Mouse (Mus musculus): Measurements from ENCODE around the gene Ebf1.

The Ebf1 gene

DNA sequence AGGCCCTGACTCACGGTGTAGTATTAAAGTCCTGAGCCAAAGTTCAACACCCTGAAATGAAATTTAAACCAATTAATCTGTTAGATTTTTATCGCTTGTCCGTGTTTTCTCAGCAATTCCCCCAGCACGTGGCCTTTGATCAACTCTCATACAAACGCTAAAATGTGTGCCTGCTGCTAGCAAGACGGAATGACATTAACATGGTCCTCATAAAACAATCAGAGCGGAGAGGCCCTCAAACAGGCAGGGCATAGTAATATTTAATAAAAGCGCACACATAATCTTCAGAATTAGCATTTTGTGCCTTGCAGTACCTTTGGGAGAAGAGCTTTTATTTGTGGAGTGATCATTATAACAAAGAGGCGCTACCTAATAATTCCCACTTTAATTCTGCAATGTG, 287.0 kb downstream of the Ebf1 start:
- peak; percentile 15 for DNase-seq

- no peak for DNase-seq
Observed at GRCm38 (mm10) chr11:44906456-44906855, 289.3 kb downstream of the Ebf1 start.

DNA sequence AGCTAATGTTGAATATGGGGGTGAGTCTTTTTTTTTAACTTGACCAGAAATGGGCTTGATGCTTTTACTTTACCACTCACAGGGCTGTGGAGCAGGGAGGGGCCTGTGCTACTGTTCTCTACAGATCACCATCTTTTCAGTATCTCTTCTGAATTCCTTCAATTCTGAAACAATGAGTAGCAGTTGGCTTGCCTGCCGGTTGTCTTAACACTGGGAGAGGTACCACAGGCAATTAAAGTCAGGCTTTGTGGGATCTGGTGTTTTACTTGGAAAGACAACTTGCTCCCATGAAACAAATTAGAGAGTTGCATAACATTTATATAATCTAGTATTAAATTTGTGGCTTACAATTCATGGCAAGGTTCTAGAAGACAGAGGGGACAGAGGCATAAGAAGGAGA, 294.6 kb downstream of the Ebf1 start:
- DNase-seq, result no peak

- no peak for DNase-seq
Observed at GRCm38 (mm10) chr11:44913806-44914205, 296.7 kb downstream of the Ebf1 start.

DNA sequence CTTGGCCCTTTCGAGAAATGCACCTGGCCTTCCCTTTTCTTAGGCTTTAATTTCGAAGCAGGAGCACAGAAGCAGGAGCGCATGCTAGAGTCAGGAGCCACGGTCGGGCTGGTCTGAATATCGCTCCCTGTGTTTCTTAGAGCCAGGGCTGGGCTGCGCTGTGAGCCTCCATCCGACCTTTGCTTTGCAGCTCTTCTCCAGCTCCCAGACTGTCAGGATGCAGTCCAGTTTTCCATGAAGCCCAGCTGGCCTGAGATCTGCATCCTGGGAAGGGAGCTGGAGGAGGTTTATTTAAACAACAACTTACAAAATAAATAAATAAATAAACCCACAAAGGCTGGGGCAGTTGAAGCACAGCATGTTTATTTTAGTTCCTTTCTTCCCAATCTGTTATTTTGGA, 299.9 kb downstream of the Ebf1 start:
- DNase-seq, result no peak

DNA sequence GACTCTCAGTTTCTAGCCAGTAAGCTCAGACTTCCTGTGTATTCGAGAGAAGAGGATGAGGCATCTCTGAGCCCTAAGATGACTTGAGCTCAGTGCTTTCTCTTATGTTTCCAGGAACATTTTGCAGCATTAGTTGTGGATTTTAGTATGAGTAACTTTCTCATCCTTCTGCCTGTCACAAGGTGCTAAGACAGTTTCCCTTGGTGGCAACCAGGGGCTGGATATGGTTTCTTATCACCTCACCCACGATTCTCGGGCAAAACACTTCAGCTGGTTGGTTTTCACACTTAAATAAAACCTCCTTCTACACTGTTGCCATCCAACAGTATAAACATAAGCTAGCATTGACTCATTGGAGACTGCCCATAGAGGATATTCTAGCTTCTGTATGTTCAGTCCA, 306.0 kb downstream of the Ebf1 start:
- no peak for DNase-seq

DNA sequence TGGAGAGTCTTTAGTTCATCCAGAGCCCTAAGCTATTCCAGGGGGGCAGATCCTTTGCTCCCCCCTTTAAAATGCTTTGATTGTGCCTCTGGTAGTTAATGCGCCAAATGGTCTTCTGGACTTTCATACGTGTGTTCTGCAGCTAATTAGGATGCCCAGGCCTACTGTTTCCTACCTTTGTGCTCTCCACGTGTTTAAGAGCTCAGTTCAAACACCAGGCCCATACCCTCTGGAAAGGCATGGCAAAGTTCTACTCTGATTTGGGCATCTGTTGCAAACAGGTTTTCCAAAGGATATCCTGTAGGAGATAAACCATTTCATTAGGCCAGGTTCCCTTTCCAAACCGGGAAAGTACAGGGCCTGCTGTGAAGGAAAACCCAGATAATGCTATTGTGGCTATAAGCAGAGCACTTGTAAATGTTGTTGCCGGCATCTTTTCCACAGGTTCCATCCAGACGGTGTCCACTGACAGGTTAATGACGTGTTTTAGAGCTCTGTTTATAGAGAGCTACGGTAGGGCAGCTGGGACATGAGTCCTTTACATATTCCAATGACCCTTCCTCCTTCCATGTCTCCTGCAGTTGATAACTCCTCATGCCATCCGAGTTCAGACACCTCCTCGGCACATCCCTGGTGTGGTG, 306.9 kb downstream of the Ebf1 start:
- no peak for DNase-seq

DNA sequence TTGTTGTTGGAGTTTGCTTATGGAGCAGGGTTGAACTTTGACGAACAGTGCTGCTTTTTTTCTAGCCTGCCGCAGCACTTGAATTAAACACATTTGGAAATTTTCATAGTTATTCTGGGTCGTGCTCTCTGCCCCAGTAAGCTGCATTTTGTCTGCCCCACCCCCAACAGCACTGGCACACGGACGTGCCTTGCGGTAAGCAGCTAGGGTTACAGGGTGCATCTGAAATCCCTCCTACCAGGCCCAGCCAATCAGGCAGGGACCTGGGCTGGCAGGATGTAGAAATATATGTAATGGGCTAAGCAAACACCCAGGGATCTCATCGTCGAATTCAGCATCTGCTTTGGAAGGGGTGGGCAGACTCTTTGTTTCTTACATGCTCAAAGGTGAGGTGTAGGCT, 307.8 kb downstream of the Ebf1 start:
- no peak for DNase-seq

GRCm38 (mm10) chr11:44925806-44926525, 308.8 kb downstream of the Ebf1 start:
- DNase-seq, result no peak

GRCm38 (mm10) chr11:44928403-44928802, 311.3 kb downstream of the Ebf1 start:
- DNase-seq, result no peak

DNA sequence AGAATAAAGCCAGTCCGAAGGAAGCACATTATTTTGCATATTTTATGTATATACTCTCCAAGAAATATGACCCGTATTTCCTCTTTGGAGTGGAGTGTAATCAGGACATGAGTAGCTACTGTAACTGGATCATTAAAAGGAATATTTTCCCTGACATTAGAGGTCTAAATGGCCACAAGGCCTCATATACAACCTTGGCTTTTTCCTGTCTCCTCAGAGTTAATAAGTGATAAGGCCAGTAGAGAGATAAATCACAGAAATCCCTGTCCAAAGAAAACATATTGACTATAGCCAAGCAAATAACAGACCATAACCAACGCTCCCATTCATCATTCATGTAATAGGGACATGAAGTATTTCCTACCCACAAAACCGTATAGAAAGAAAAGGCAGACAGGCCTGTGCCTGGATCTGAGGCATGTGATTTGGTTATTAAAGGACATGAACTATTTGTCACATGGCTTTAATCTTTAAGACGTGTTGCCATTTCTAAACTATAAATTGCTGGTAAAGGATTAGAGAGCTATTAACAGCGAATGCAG, 315.9 kb downstream of the Ebf1 start:
- DNase-seq, result no peak

GRCm38 (mm10) chr11:44943781-44944180, 326.7 kb downstream of the Ebf1 start:
- DNase-seq, result no peak

DNA sequence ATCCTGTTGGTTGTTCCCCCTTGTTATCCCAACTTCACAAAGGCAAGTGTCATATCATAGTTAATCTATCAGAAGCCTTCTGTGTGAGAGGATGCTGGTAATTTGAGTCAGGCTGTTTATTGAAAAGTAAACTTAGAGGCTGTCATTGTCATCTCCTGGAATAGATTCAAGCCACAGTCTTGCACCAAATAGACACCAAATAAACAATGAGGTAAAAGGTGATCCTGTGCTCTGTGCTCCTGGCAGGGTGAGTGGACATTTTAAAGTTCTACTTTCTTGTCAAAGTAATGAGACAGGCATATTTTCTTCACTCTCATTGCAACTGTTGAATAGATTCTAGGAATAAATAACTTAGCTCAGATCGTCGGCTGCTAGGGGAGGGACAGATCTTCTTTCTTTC, 327.3 kb downstream of the Ebf1 start:
- no peak for DNase-seq

GRCm38 (mm10) chr11:44946618-44947017, 329.5 kb downstream of the Ebf1 start:
- DNase-seq, result no peak

- no peak for DNase-seq
Observed at GRCm38 (mm10) chr11:44948541-44948940, 331.4 kb downstream of the Ebf1 start.

- DNase-seq, result no peak
Observed at GRCm38 (mm10) chr11:44949140-44949539, 332.0 kb downstream of the Ebf1 start.

DNA sequence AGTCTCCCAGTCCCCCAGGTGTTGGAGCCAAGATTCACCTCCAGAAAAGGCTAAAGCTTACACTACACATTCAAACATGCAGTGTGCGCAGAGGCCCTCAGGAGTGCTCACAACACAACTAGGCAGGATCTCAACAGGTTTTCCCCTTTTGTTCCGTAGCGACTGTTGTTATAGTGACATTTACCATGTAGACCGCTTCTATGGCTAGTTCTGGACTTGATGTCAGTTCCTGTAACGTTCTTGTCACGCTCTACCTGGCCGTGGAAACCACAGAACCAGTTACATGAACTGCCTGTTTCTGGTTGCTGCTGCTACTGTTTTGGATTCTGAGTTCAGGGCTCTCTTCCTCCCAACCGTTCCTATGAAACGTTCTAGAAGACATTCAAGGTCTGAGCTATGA, 333.2 kb downstream of the Ebf1 start:
- no peak for DNase-seq

DNA sequence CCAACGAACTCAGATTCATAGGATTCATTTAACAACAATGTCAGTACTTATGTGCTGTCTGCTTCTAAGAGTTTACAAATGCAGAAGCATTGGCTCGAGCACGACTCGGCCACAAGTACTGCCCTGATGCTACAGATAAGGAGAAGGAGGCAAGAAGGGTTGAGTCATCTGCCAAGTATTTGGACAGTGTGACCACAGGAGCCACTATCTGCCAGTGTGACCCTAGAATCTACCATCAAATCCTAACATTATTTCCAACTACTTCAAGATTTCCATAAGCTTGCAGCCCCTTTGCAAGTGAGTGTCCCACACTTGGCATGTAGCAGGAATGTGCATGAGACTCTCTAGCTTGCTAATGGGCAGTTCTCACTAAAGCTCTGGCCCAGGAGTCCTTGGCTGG, 334.4 kb downstream of the Ebf1 start:
- DNase-seq, result no peak

DNA sequence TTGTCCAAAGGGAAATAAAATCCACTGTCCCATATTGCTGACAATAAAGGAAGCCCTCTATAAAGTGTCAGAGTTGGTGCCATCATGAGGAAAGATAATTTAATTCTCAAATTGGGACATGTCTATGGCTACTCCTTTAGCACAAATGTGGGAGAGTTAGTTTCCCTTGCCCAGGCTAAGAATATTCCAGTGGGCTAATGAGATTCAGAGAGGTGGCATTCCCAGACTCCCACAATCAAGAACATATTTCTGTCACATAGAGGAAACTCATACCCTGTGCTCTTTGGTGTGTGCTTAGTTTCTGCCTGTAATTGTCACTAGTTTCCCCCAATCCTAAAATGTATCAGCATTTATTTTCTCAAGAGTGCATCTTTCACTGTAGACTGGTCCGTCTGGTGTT, 336.2 kb downstream of the Ebf1 start:
- no peak for DNase-seq

DNA sequence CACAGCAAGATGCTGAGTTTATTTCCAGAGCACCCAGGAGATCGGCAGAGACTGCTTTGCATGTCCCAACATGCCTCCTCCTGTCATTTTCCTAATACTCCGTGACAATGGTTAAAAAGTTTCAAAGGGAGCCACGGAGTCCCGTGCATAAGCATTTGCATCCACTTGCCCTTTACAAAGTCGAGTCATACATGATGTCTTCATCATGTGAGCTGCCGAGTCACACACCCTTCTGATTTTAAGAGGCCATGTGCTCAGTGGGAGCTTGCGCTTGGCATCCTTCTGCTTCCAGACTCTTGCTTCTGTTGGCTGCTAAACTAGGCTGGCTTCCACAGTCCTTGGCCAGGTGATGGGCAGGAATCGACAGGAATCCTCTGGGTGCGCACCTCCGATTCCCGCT, 336.7 kb downstream of the Ebf1 start:
- no peak for DNase-seq

- DNase-seq, result no peak
Observed at GRCm38 (mm10) chr11:44954362-44954761, 337.2 kb downstream of the Ebf1 start.

GRCm38 (mm10) chr11:44962746-44963440, 345.8 kb downstream of the Ebf1 start:
- no peak for DNase-seq

DNA sequence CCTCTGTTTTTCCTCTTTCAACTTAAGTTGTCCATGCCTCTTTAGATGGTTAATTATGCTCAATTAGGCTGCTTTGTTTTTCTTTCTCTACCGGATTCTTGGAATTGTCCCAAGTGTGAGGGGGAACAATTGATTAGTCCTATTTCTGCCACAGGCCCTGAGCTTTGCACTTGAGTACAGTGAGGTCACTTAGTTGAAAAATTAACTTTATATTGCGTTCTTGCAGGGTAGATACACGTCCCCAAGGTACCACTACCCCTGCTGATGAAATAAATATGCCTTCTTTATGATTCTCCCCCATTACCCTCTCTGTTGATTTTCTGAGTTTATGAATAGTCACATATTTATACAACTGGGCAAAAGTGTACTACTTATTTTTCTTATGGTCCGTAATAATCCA, 351.9 kb downstream of the Ebf1 start:
- peak; percentile 44 for DNase-seq

GRCm38 (mm10) chr11:44974271-44974670, 357.2 kb downstream of the Ebf1 start:
- DNase-seq, result no peak

Data from retina, postnatal 1 day (tissue).